Mouse (Mus musculus) small intestine, adult 2 months (tissue): ENCODE data around the gene Dnaic1. TPM values are rescaled to one million over a fixed set of nuclear protein-coding genes. Genes with fewer than 3 reads are reported as not detected.

Experiments used
- H3K27ac ChIP-seq: fragments of 200-500 bp; 2 replicates; pipeline ENCODE4 v1.5.1; 2012; ENCODE audit warnings: low read depth, low read length, control low read depth, inconsistent platforms; ENCODE audit not compliant: insufficient read depth
- H3K27me3 ChIP-seq: fragments of 200-500 bp; 2 replicates; pipeline ENCODE4 v1.6.1; 2012; ENCODE audit warnings: mild to moderate bottlenecking, moderate library complexity, low read length, inconsistent platforms; ENCODE audit not compliant: control insufficient read depth, insufficient read depth
- H3K36me3 ChIP-seq: fragments of 200-500 bp; 2 replicates; pipeline ENCODE4 v1.6.1; 2012; ENCODE audit warnings: mild to moderate bottlenecking, low read length, control low read depth, inconsistent platforms; ENCODE audit not compliant: control insufficient read depth, insufficient read depth
- H3K4me1 ChIP-seq: fragments of 200-500 bp; 2 replicates; pipeline ENCODE4 v1.6.1; 2012; ENCODE audit warnings: low read length, inconsistent platforms, mixed read lengths; ENCODE audit not compliant: control insufficient read depth, insufficient read depth, insufficient read length
- H3K4me3 ChIP-seq: fragments of 200-500 bp; 2 replicates; pipeline ENCODE4 v1.5.1; 2012; ENCODE audit warnings: low read depth, mild to moderate bottlenecking, control low read depth, inconsistent platforms, low read length, moderate library complexity
- CTCF ChIP-seq: fragments of 200-500 bp; IDR thresholded peaks from 2 replicates; pipeline ENCODE4 v1.5.1; 2012; ENCODE audit warnings: low read depth, mild to moderate bottlenecking, control low read depth, inconsistent platforms, low read length, moderate library complexity, mixed read lengths; ENCODE audit not compliant: insufficient replicate concordance, insufficient read length; ENCODE audit errors: extremely low read depth
- POLR2A ChIP-seq: fragments of 200-500 bp; IDR thresholded peaks from 2 replicates; pipeline ENCODE4 v1.6.1; 2012; ENCODE audit warnings: low read depth, mild to moderate bottlenecking, control low read depth, inconsistent platforms, low read length, moderate library complexity
- WGBS: fragments of 180-500 bp; shearing (Covaris S2); methylation state at CpG from one replicate; pipeline ENCODE4 v1.1.7; 2018; 5-methylcytosine and 5-hydroxymethylcytosine counted together
- polyA plus RNA-seq: library from polyadenylated mRNA; depleted of rRNA; stranded (reverse); fragments of >200 nt; gene quantifications from 2 replicates; pipeline ENCODE4 v1.2.3, GENCODE M21; 2012

The Dnaic1 gene
- polyA plus RNA-seq, 1 experiment: 5.4 TPM

DNA sequence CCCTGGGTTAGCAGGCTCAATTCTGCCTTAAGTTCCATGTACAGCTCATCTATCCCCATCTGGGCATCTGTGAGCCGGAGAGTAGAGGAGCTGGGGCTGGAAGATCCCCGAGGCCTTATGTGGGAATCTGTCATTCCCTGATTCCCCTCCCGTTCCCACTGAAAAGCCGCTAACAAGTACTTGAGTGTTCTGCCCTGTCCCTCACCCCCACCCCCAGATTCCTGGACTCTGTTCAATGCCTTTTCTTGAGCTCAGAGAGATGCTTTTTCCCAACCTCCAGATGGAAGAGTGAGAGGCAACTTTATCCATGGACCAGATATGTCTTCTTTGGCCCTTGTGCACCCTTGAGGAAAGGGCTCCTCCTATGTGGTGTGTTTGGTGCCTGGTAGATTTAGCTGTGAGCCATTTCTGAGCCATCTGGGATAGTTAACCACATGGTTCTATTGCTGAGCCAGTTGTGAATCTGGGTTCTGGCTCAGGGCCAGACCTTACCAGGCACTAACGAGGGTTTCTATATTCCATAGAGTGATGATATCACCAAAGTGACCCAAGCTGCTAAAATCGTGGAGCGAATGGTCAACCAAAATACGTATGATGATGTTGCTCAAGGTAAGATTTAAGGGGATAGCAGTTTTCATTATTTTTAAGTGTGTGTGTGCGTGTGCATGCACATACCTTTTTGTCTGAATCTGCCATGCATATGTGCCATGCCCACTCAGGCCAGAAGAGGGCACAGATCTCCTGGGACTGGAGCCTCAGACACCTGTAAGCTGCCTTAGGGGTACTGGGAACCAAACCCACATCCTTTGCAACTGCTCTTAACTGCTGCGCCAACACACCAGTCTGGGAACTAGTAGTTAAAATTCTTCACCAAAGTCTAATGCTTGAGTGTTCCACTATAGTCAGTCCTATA is 40.4 kb downstream of the Dnaic1 start:
- H3K4me1 ChIP-seq: no peaks in the 10 kb centered on the region
- H3K27ac ChIP-seq: no peak overlapping the region
- no peaks in the 10 kb centered on the region for H3K36me3 ChIP-seq
- WGBS: 79% methylated on average over 10 of the region's 10 CpGs
- TF ChIP-seq CTCF (peak; percentile 22; the same call in 1 of the 2 replicates), POLR2A (no peak)
- H3K4me3 ChIP-seq: no peak overlapping the region
- no peaks in the 10 kb centered on the region for H3K27me3 ChIP-seq

DNA sequence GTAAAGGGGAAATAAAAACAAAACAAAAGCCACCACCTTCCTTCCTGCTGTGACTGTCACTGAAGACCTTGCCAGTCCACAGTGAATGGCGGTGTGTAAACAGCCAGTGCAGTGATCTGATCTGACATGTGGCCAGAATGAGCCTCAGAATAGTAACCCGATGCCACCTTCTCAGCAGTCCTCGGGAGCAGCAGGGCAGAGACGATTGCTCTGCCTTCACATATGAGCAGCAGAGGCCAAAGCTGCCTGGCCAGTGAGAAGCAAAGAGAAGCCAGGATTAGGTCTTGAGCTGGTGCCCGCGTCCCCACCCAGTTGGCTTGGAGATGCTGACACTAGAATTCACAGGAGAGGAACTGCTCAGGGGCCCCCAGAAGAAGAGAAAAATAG is 41.0 kb downstream of the Dnaic1 start:
- no peak for TF ChIP-seq CTCF
- TF ChIP-seq POLR2A: no peak
- no peak overlapping the region for H3K27ac ChIP-seq
- WGBS: 47% methylated on average over 6 of the region's 6 CpGs
- no peaks in the 10 kb centered on the region for H3K36me3 ChIP-seq
- H3K27me3 ChIP-seq: no peaks in the 10 kb centered on the region
- H3K4me1 ChIP-seq: no peaks in the 10 kb centered on the region
- H3K4me3 ChIP-seq: no peak overlapping the region

DNA sequence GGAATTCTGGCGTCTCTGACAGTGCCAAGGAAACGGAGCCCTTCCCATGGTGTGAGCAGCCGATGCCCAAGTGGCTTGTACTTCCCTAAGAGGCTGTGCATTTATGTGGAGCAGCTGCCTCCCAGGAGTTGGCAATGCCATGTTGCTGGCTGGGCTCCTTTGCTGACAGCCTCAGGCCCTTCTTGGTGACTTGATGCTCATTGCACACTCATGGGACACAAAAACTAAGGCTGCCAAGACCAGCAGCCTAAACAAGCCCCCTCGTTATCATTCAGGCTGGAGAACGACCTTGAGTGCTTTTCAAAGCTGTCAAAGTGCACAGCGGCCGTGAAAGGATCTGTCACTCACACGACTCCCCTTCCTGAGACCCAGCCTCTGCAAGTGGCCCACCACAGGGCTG is 42.6 kb downstream of the Dnaic1 start:
- Histone ChIP-seq H3K4me3 (no peak overlapping the region), H3K4me1 (no peaks in the 10 kb centered on the region), H3K27me3 (no peaks in the 10 kb centered on the region), H3K27ac (no peak overlapping the region), H3K36me3 (no peaks in the 10 kb centered on the region)
- TF ChIP-seq CTCF (no peak), POLR2A (no peak)
- 64% methylated on average over 8 of the region's 8 CpGs for WGBS

DNA sequence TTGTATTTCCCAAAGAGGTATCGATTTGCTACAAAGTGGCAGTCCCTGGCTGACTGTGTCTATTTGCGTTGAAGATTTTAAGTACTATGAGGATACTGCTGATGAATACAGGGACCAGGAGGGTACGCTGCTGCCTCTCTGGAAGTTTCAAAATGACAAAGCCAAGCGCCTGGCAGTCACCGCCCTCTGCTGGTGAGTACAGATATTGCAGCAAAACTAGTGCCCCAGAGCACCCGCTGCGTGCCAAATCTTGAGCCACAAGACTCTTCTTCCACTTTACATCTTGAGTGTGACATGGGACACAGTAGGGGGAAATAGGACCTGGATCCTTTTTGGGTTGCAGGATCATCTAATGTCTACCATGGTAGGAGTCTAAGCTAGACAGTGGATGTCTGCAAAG is 44.6 kb downstream of the Dnaic1 start:
- Histone ChIP-seq H3K27me3 (no peaks in the 10 kb centered on the region), H3K27ac (no peak overlapping the region), H3K4me1 (no peaks in the 10 kb centered on the region), H3K36me3 (no peaks in the 10 kb centered on the region), H3K4me3 (no peak overlapping the region)
- peak; percentile 95 for TF ChIP-seq CTCF
- TF ChIP-seq POLR2A: no peak
- 8% methylated on average over 7 of the region's 7 CpGs for WGBS

DNA sequence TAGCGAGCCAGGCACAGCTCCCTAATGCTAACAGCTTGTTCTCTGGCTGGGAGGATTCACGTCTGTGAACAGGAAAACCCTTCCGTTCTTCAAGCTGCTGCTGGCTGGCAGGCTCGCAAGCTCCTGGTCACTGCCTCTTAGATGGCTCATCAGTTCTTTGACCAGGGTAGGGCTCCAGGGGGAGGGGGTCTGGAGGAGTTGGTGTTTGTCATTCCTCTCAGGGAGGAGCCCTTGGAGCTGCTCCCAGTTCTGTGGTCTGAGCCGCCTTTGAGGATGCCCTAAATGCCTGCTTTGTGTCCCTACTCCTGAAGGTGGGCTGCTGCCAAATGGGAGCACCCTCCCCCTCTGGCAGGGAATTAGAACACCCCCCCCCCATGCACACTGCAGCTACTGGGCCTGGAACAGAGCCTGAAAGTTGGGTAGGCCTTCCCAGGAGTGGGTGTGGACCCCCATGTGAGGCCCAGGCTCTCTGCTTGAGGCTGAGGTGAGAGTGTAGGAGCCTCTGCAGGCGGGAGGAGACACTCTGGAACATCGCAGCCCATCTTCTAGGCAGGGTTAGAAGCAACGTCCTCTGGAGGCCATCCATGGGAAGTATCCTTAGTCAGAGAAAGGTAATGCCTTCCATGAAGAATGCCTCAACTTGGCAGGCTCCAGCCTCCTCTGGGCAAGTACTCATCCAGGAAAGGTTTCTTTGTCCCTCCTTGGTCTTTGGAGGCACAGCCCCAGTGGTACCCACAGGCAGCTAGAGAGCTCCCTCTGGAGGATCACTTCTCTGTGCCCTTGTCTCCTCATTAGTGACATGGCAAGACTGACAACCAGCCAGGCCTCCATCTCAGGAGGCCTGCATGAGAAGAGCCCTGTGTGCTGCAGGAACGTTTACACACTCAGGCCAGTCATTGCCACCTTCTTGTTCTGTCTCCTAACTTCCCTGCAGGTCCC is 46.4 kb downstream of the Dnaic1 start:
- Histone ChIP-seq H3K4me3 (no peak overlapping the region), H3K4me1 (no peaks in the 10 kb centered on the region), H3K27ac (no peak overlapping the region), H3K27me3 (no peaks in the 10 kb centered on the region), H3K36me3 (no peaks in the 10 kb centered on the region)
- TF ChIP-seq CTCF (no peak), POLR2A (no peak)
- WGBS: 61% methylated on average over 9 of the region's 9 CpGs

DNA sequence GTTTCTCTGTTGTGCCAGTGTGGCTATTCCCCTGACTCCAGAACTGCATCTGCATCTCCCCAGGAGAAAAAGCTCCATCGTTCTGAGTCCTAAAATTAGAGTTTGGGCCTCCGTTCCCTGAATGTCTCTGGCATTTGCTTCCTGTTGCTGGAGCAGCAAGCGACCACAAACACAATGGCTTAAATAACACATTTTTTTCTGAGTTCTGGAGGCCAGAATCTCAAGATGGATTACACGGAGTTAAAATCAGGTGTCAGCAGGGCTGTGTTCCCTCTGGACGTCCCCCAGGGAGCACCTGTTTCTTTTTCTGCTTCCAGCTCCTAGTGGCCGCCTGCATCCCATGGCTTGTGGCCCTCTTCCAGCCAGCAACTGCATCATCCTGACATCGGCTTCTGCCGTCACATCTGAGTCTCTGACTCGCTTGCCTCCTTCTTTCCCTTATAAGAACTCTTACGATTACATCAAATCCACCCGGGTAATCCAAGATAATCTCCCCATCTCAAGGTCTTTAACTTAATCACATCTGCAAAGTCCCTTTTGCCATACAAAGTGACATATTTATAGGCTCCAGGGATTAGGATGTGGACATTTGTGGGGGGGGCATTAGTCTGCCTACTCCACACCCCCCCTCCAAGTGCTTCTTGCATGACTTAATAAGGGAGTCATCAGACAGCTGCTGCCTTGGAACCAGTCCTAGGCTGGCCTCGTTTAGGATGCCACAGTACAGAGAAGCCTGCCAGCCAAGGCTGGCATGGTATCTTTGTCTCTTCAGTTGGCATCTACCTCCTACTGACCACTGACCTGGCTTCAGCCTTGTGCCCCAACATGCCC is 49.6 kb downstream of the Dnaic1 start:
- no peak overlapping the region for H3K27ac ChIP-seq
- WGBS: 39% methylated on average over 12 of the region's 12 CpGs

More for the DNA sequence above, 49.6 kb downstream of the Dnaic1 start:
- H3K4me1 ChIP-seq: no peaks in the 10 kb centered on the region
- no peak overlapping the region for H3K4me3 ChIP-seq
- no peaks in the 10 kb centered on the region for H3K36me3 ChIP-seq
- TF ChIP-seq POLR2A: no peak
- no peak for TF ChIP-seq CTCF
- H3K27me3 ChIP-seq: no peaks in the 10 kb centered on the region
